ENCODE assay signal across 10 mouse cellular contexts in genomic region chr1:45311962-45312361, GRCm38 (mm10). TPM values are rescaled to one million over a fixed set of nuclear protein-coding genes. Genes with fewer than 3 reads are reported as not detected.
DNase-seq lines count a peak whose midpoint lies in the region; ATAC-seq and TF ChIP-seq lines count a peak whose summit lies in the region.
"Had no signal": no experiment of that assay in that cellular context is flagged by ENCODE, and none has a peak within 500 bp of the region (broad histone marks: within the 10 kb centered on the region; RNA-seq: fewer than 3 reads in every experiment).

No protein-coding gene starts in this region.

- H3K27me3 ChIP-seq in lung, embryonic 14.5 days (ENCODE audit: insufficient read depth, low read length) = no peaks in the 10 kb centered on the region
- no peaks in the 10 kb centered on the region for H3K27me3 ChIP-seq in intestine, embryonic 15.5 days (replicated peaks)
- no peaks in the 10 kb centered on the region for H3K27me3 ChIP-seq in stomach, embryonic 14.5 days (ENCODE audit: control insufficient read depth, insufficient read depth, low read length)
- H3K27me3 ChIP-seq: CH12.LX had no signal

- peak overlapping the region; percentile 76 for H3K9ac ChIP-seq in lung, embryonic 14.5 days
- peak overlapping the region; percentile 17; the same call in 1 of the 2 replicates for H3K9ac ChIP-seq in intestine, embryonic 15.5 days
- peak overlapping the region; percentile 64 for H3K9ac ChIP-seq in stomach, embryonic 14.5 days (replicated peaks; ENCODE audit: low read depth, low read length)

- peak overlapping the region; percentile 49 for H3K4me2 ChIP-seq in lung, embryonic 14.5 days
- H3K4me2 ChIP-seq in intestine, embryonic 15.5 days (replicated peaks) = no peak overlapping the region
- H3K4me2 ChIP-seq in stomach, embryonic 14.5 days (replicated peaks; ENCODE audit: low read depth, low read length) = peak overlapping the region; percentile 26; the same call in 1 of the 2 replicates

- ATAC-seq in lung, embryonic 14.5 days (ENCODE audit: insufficient read depth) = no peak
- ATAC-seq in intestine, embryonic 15.5 days = no peak
- no peak for ATAC-seq in stomach, embryonic 14.5 days (ENCODE audit: insufficient number of reproducible peaks, insufficient read depth, low FRiP score, low read depth)
- ATAC-seq: midbrain, embryonic 16.5 days had no signal

- TF ChIP-seq CTCF in lung, embryonic 14.5 days (IDR thresholded peaks at IDR 0.05; ENCODE audit: low read depth) = no peak

- peak overlapping the region; percentile 98 for H3K27ac ChIP-seq in lung, embryonic 14.5 days (ENCODE audit: low read depth)
- peak overlapping the region; percentile 86; the same call in 1 of the 2 replicates for H3K27ac ChIP-seq in intestine, embryonic 15.5 days
- peak overlapping the region; percentile 98 for H3K27ac ChIP-seq in stomach, embryonic 14.5 days (ENCODE audit: low read length)

- peaks cover 3% of the 10 kb centered on the region; the same call in 1 of the 2 replicates for H3K36me3 ChIP-seq in lung, embryonic 14.5 days (ENCODE audit: insufficient read depth)
- H3K36me3 ChIP-seq in intestine, embryonic 15.5 days = no peaks in the 10 kb centered on the region
- H3K36me3 ChIP-seq in stomach, embryonic 14.5 days (ENCODE audit: control insufficient read depth, insufficient read depth, low read length) = no peaks in the 10 kb centered on the region

- H3K4me3 ChIP-seq in lung, embryonic 14.5 days (ENCODE audit: low read depth, low read length) = peak overlapping the region; percentile 53
- H3K4me3 ChIP-seq in intestine, embryonic 15.5 days (replicated peaks) = peak overlapping the region; percentile 43
- H3K4me3 ChIP-seq in stomach, embryonic 14.5 days (ENCODE audit: low read depth, low read length) = peak overlapping the region; percentile 47

- no peaks in the 10 kb centered on the region for H3K9me3 ChIP-seq in lung, embryonic 14.5 days (ENCODE audit: low read depth, low read length)
- H3K9me3 ChIP-seq in intestine, embryonic 15.5 days = no peaks in the 10 kb centered on the region
- no peaks in the 10 kb centered on the region for H3K9me3 ChIP-seq in stomach, embryonic 14.5 days (ENCODE audit: control insufficient read depth, low read depth, low read length)

- no peaks in the 10 kb centered on the region; the same call in 1 of the 2 replicates for H3K4me1 ChIP-seq in lung, embryonic 14.5 days (ENCODE audit: insufficient read depth)
- 0 out of 2 replicates have a peak, but pooled peaks cover 4% of the 10 kb centered on the region for H3K4me1 ChIP-seq in intestine, embryonic 15.5 days (replicated peaks)
- peaks cover 5% of the 10 kb centered on the region; the same call in 1 of the 2 replicates for H3K4me1 ChIP-seq in stomach, embryonic 14.5 days (ENCODE audit: control insufficient read depth, insufficient read depth, low read length)

- peak; percentile 48 for DNase-seq in gastrocnemius, adult 18-20 months (ENCODE audit: low spot score)
- DNase-seq in gastrocnemius, postnatal 25 days = no peak
- peak; percentile 78 for DNase-seq in lung, embryonic 14.5 days
- DNase-seq in lung, postnatal 4 days = no peak
- DNase-seq in MN1 (ENCODE audit: low spot score) = no peak
- DNase-seq in cerebellum, adult 9-11 months = no peak

RNA-seq across cellular contexts. Expression of gene Col3a1, which starts 0.6 kb away (rescaled TPM):
- total RNA-seq in gastrocnemius, adult 18-20 months (2021) = 10 to 100 TPM; 72.3 to 85.2 TPM
- total RNA-seq in gastrocnemius, postnatal 25 days (2021) = 1,000 to 10,000 TPM in 1 of 2 experiments, 100 to 1,000 TPM in 1; 586 to 1,212 TPM
- polyA plus RNA-seq in lung, embryonic 14.5 days (2014; fragmentation: Nextera tagmentation; extraction: Ambion mirVana) = 1,504 and 1,512 TPM in 2 replicates
- polyA plus RNA-seq in intestine, embryonic 15.5 days (2015; fragmentation: Nextera tagmentation; extraction: Ambion mirVana) = 1,565 and 1,737 TPM in 2 replicates
- polyA plus RNA-seq in stomach, embryonic 14.5 days (2014; fragmentation: Nextera tagmentation; extraction: Ambion mirVana) = 2,030 and 2,122 TPM in 2 replicates
- total RNA-seq: CH12.LX had no signal

Comparison
In these comparisons a context has a peak if more than half of its experiments do, and no peak if none do; other contexts are left out.
1. DNase-seq: peak in gastrocnemius, adult 18-20 months (single experiment) and lung, embryonic 14.5 days (single experiment); none in gastrocnemius, postnatal 25 days (single experiment), lung, postnatal 4 days (0 of 2), MN1 (single experiment) and cerebellum, adult 9-11 months (single experiment).
2. H3K9ac ChIP-seq: peak in every context shown above with its lines; median percentile 76 in lung, embryonic 14.5 days; 64 in stomach, embryonic 14.5 days; 17 in intestine, embryonic 15.5 days.
3. Peak in every context shown above with its lines, with median percentiles within 50 percentile points of each other: H3K27ac ChIP-seq and H3K4me3 ChIP-seq.